Mouse (Mus musculus) G1E (cell line): Measurements from ENCODE around the gene Rbbp6. TPM values are rescaled to one million over a fixed set of nuclear protein-coding genes. Genes with fewer than 3 reads are reported as not detected.
A peak's percentile ranks its signal among the peaks of the same experiment; 100 is the strongest.

Experiments used
- ATAC-seq: 2 replicates; pipeline ENCODE4 v1.8.0; 2016; ENCODE audit warnings: mild to moderate bottlenecking; ENCODE audit not compliant: insufficient number of reproducible peaks, poor library complexity, low FRiP score, severe bottlenecking; ENCODE audit errors: extremely low read depth
- DNase-seq: peaks from one replicate; pipeline ENCODE4 v3.0.0; 2012; ENCODE audit warnings: low spot score
- H3K27me3 ChIP-seq: 2 replicates; pipeline ENCODE4 v1.6.1; 2012; ENCODE audit warnings: mild to moderate bottlenecking, low read length, inconsistent platforms; ENCODE audit not compliant: insufficient read depth
- H3K36me3 ChIP-seq: replicated peaks from 2 replicates; pipeline ENCODE3; 2012; ENCODE audit warnings: mild to moderate bottlenecking, inconsistent platforms
- H3K4me1 ChIP-seq: 2 replicates; pipeline ENCODE4 v1.6.1; 2012; ENCODE audit warnings: low read depth, low read length, inconsistent platforms, mixed read lengths; ENCODE audit not compliant: insufficient read depth
- H3K4me3 ChIP-seq: 2 replicates; pipeline ENCODE4 v1.5.1; 2012; ENCODE audit warnings: low read depth, mild to moderate bottlenecking, inconsistent platforms, low read length, moderate library complexity, mixed read lengths
- H3K9me3 ChIP-seq: replicated peaks from 2 replicates; pipeline ENCODE4 v1.6.1; 2012; ENCODE audit warnings: inconsistent platforms
- CTCF ChIP-seq: IDR thresholded peaks from 2 replicates; pipeline ENCODE4 v1.5.1; 2012; ENCODE audit warnings: low read depth, low read length, inconsistent platforms, mixed read lengths
- GATA1 ChIP-seq: IDR thresholded peaks from 2 replicates; pipeline ENCODE4 v1.6.1; 2012; ENCODE audit warnings: borderline replicate concordance, low read length, inconsistent platforms, mixed read lengths
- GATA2 ChIP-seq: IDR thresholded peaks from 2 replicates; pipeline ENCODE4 v1.6.1; 2012; ENCODE audit warnings: low read depth, low read length, inconsistent platforms, borderline replicate concordance
- POLR2AphosphoS5 ChIP-seq: IDR thresholded peaks from 2 replicates; pipeline ENCODE4 v1.6.1; 2012; ENCODE audit warnings: low read depth, low read length, inconsistent platforms; ENCODE audit not compliant: insufficient replicate concordance
- TAL1 ChIP-seq: conservative IDR thresholded peaks from 2 replicates; pipeline ENCODE4 v1.6.1; 2012; ENCODE audit warnings: low read depth, low read length, inconsistent platforms, mixed read lengths
- polyA plus RNA-seq: library from polyadenylated mRNA; stranded (reverse); fragments of >175 nt; gene quantifications from 2 replicates; pipeline ENCODE4 v1.2.3, GENCODE M21; 2012
- total RNA-seq, 2 experiments: library from RNA; stranded (forward) in 1 of 2; stranded (reverse) in 1 of 2; fragments of 200-1000 nt in 1 of 2; fragments of >200 nt in 1 of 2; fragmentation: Nextera tagmentation in 1 of 2; gene quantifications; 2 replicates each; pipeline ENCODE4 v1.2.3; 2014 to 2017

Rbbp6 gene
- total RNA-seq (2014; fragmentation: Nextera tagmentation) (311 and 328 TPM in 2 replicates), total RNA-seq (2017) (51.0 and 73.8 TPM in 2 replicates), polyA plus RNA-seq (48.2 and 50.0 TPM in 2 replicates)

DNA sequence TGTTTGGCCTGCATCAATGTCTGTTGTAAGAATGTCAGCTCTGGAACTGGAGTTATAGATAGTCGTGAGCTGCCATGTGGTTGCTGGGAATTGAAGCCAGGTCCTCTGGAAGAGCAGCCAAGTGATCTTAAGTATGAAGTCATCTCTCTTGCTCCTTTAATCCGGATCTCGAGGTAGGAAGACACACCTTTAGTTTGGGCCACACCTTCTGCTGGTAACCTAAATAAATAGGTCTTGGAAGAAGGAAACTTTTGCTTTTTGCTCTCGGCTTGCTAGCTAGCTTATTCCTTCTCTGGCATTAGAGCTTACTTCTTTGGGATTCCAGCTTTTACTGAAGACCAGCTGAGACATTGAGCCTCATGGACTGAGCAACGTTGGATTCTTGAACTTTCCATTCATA is at the start of gene Rbbp6:
Rbbp6 (plus strand) TSS at position 301 of the 400 bp plus-strand sequence.
- DNase-seq (no peak), ATAC-seq (no peak)
- Histone ChIP-seq H3K4me3 (no peak within 1 kb of the TSS), H3K27me3 (peaks cover 4% of the 10 kb centered on the region; the same call in 1 of the 2 replicates), H3K36me3 (no peaks in the 10 kb centered on the region), H3K9me3 (no peaks in the 10 kb centered on the region), H3K4me1 (peaks cover 2% of the 10 kb centered on the region)
- no peak for TF ChIP-seq POLR2AphosphoS5
- no peak for TF ChIP-seq TAL1
- no peak for TF ChIP-seq GATA2
- TF ChIP-seq GATA1: no peak
- no peak for TF ChIP-seq CTCF

DNA sequence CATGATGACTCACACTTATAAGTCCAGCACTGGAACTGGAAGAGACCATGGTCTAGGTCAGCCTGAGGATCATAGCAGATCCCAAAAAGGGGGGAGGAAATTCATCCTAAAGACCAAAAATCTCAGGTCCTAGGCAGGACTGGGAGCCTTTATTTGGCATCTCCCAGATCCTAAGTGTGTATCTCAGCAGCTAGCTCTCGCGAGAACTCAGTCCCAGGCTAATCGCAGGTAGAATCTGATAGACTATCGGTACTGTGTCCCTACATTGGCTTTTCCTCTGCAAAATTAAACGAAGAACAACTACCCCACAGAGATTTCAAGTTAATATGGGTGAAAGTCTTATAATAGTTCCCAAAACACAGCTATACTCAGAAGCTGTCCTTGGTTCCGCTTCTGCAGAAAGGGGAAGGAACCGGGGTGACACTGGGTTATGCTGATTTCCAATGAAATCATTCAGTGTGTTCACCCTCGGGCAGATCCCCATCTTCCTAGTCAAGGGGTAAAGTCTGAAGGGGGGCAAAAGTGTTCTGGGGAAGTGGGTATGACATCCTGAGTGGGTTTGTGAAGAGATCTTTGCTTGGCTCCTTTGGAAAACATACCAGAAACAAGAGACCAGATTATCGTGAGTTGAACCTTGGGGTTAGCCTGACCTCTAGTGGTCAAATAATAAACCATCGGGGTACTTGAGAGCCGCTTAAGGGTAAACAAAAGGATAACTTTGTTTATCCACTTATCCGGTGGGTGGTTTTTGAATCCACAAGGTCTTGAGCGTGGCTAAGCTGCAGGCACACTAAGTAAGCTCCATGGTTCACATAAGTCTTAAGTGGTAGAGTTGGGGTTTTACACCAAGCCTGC is 45.5 kb upstream of the Rbbp6 start:
- no peaks in the 10 kb centered on the region for H3K36me3 ChIP-seq
- ATAC-seq (0 out of 2 replicates have a peak, but pooled peaks have one; percentile 22), DNase-seq (peak; percentile 3)
- no peak overlapping the region for H3K4me3 ChIP-seq
- H3K4me1 ChIP-seq: no peaks in the 10 kb centered on the region
- H3K27me3 ChIP-seq: no peaks in the 10 kb centered on the region
- TF ChIP-seq CTCF (peak; percentile 17; the same call in 1 of the 2 replicates), GATA1 (no peak)
- H3K9me3 ChIP-seq: no peaks in the 10 kb centered on the region

DNA sequence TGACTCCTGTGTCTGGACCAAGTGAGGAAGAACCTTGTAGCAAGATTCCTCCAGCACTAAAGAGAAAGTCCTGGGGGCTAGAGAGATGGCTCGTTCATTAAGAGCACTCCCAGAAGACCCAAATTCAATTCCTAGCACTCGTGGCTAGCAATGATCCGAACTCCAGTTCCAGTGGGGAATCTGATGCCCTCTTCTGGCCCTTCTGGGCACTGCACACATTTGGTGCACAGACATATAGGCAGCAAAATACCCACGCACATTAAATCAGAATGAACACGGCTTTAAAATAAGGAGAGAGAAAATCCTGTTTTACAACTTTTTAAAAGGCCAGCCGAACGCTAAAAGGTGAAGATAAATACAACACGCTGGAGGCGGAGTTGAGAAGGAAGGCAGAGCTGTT is 43.9 kb upstream of the Rbbp6 start:
- Histone ChIP-seq H3K27me3 (no peaks in the 10 kb centered on the region), H3K4me1 (no peaks in the 10 kb centered on the region), H3K9me3 (no peaks in the 10 kb centered on the region), H3K36me3 (no peaks in the 10 kb centered on the region), H3K4me3 (no peak overlapping the region)
- DNase-seq (no peak), ATAC-seq (no peak)
- TF ChIP-seq CTCF (no peak), GATA1 (no peak), POLR2AphosphoS5 (no peak), TAL1 (no peak), GATA2 (no peak)

DNA sequence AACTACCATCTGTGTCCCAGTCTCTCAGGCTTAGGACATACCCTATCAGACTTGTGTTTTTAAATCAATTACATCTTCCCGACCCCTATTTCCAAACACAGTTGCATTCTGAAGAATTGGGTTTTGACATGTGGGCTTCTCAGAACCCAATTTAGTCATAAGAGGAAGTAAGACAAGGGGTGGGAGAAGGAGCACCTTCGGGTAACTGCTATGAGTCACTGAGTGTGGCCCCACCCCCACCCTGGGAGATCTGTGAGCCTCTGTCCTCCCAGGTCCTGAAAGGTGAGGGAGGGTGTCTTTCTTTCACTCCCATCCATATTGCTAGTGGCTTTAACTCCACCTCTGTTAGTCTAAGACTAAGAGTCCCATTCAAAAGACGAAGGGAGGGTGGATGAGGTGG is 41.2 kb upstream of the Rbbp6 start:
- TF ChIP-seq GATA2 (no peak), TAL1 (no peak), GATA1 (no peak), POLR2AphosphoS5 (no peak), CTCF (no peak)
- H3K27me3 ChIP-seq: no peaks in the 10 kb centered on the region
- DNase-seq (no peak), ATAC-seq (no peak)
- no peak overlapping the region for H3K4me3 ChIP-seq
- no peaks in the 10 kb centered on the region for H3K4me1 ChIP-seq
- no peaks in the 10 kb centered on the region for H3K36me3 ChIP-seq
- no peaks in the 10 kb centered on the region for H3K9me3 ChIP-seq

DNA sequence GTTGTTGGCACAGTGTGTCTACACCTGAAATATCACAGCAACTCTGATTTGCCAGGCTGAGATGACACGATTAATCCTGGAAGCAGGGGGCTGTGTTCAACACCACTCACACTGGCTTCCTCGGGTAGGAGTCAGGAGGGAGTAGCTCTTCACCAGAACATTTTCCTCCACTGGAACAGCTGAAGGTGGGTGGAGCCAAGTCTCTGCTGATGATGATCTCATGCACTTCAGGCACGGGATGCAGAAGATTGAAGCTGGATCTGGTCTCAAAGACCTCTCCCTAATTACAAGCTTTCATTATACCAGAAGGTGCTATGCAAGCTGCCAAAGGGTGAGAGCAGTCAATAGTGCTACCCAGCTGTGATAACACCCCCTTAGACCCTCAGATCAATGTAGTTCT is 35.0 kb upstream of the Rbbp6 start:
- Histone ChIP-seq H3K36me3 (no peaks in the 10 kb centered on the region), H3K4me3 (no peak overlapping the region), H3K27me3 (no peaks in the 10 kb centered on the region), H3K9me3 (no peaks in the 10 kb centered on the region), H3K4me1 (no peaks in the 10 kb centered on the region)
- no peak for DNase-seq
- TF ChIP-seq CTCF: no peak
- no peak for TF ChIP-seq TAL1
- TF ChIP-seq POLR2AphosphoS5: no peak
- TF ChIP-seq GATA1: no peak
- no peak for TF ChIP-seq GATA2
- no peak for ATAC-seq

DNA sequence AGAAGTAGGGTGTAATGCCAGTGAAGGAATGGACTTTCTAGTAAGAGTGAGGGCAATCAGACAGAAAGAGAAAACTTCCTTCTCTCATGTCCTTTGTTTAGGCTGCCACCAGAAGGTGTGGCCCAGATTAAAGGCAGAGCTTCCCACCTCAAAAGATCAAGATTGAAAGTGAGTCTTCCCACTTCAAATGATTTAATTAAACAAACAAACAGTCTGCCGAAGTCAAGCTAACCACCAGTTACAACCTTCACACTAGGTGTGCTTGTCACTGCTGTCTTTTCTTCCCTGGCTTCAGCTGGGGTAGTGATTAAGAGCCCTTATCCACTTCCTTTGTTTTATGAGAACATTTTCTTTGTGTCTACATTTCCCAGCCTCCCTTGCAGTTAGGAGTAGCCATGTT is 33.3 kb upstream of the Rbbp6 start:
- H3K4me3 ChIP-seq: no peak overlapping the region
- no peaks in the 10 kb centered on the region for H3K27me3 ChIP-seq
- H3K4me1 ChIP-seq: no peaks in the 10 kb centered on the region
- TF ChIP-seq GATA1: no peak
- no peak for TF ChIP-seq GATA2
- ATAC-seq: no peak
- H3K9me3 ChIP-seq: no peaks in the 10 kb centered on the region
- no peak for DNase-seq
- no peaks in the 10 kb centered on the region for H3K36me3 ChIP-seq

DNA sequence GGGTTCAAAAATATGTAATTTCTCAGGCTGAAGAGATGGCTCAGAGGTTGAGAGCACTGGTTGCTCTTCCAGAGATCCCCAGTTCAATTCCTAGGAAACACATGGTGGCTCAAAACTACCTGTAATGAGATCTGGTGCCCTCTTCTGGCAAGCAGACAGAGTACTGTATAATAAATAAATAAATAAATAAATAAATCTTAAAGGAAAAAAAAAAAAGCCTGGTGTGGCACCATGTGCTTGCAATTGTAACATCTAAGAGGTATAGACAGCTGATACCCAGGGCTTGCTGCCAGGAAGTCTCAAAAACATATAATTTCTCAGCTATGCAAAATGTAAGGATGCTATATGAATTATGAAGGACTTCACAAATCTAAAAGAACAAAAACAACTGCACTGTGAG is 28.9 kb upstream of the Rbbp6 start:
- no peak for DNase-seq
- peaks cover 5% of the 10 kb centered on the region for H3K4me1 ChIP-seq
- TF ChIP-seq POLR2AphosphoS5 (no peak), GATA2 (no peak), TAL1 (no peak), CTCF (no peak), GATA1 (no peak)
- H3K36me3 ChIP-seq: no peaks in the 10 kb centered on the region
- H3K27me3 ChIP-seq: no peaks in the 10 kb centered on the region
- H3K4me3 ChIP-seq: no peak overlapping the region
- ATAC-seq: no peak
- H3K9me3 ChIP-seq: no peaks in the 10 kb centered on the region
